Mouse (Mus musculus): ENCODE data around the gene Pth. TPM values are rescaled to one million over a fixed set of nuclear protein-coding genes. Genes with fewer than 3 reads are reported as not detected.

The Pth gene
- polyA plus RNA-seq, 2 experiments from 2014 or later, result not detected

Other genes starting within 250 kb of the Pth start
- gene Arntl, start 181.1 kb downstream of the Pth start, polyA plus RNA-seq (2017; shearing (Covaris generic)), result 10 to 100 TPM; 21.4 to 27.8 TPM
- 1 to 10 TPM; 8.1 to 9.7 TPM for gene Btbd10, start 19.2 kb downstream of the Pth start, polyA plus RNA-seq (2017; shearing (Covaris generic))
- 100 to 1,000 TPM in 1 of 2 experiments, 10 to 100 TPM in 1; 95.3 to 103 TPM for gene Far1, start 125.3 kb upstream of the Pth start, polyA plus RNA-seq (2017; shearing (Covaris generic))